Mouse (Mus musculus): ENCODE data around the gene Epb41.

Epb41 gene

GRCm38 (mm10) chr4:131898503-131899179 is 176.5 kb downstream of the Epb41 start:
- peak in 1 of 2 experiments; percentile 62 for DNase-seq (ENCODE audit: low spot score in 2 of 2)

GRCm38 (mm10) chr4:131897787-131898186 is 177.3 kb downstream of the Epb41 start:
- no peak for DNase-seq (ENCODE audit: low spot score in 2 of 2)

- no peak for DNase-seq (ENCODE audit: low spot score in 2 of 2)
Measured at GRCm38 (mm10) chr4:131897109-131897508, 178.0 kb downstream of the Epb41 start.

GRCm38 (mm10) chr4:131890692-131891091 is 184.4 kb downstream of the Epb41 start:
- no peak for DNase-seq (ENCODE audit: low spot score in 2 of 2)

GRCm38 (mm10) chr4:131888564-131888963 is 186.6 kb downstream of the Epb41 start:
- no peak for DNase-seq (ENCODE audit: low spot score in 2 of 2)

GRCm38 (mm10) chr4:131885376-131885775 is 189.7 kb downstream of the Epb41 start:
- DNase-seq (ENCODE audit: low spot score in 2 of 2): peak; percentile 34 to 43

GRCm38 (mm10) chr4:131883571-131883970 is 191.6 kb downstream of the Epb41 start:
- peak in 1 of 2 experiments; percentile 29 for DNase-seq (ENCODE audit: low spot score in 2 of 2)

- no peak for DNase-seq (ENCODE audit: low spot score in 2 of 2)
Measured at GRCm38 (mm10) chr4:131881306-131881705, 193.8 kb downstream of the Epb41 start.

GRCm38 (mm10) chr4:131879692-131880091 is 195.4 kb downstream of the Epb41 start:
- no peak for DNase-seq (ENCODE audit: low spot score in 2 of 2)

- DNase-seq (ENCODE audit: low spot score in 2 of 2): no peak
Measured at GRCm38 (mm10) chr4:131876836-131877235, 198.3 kb downstream of the Epb41 start.

- no peak for DNase-seq (ENCODE audit: low spot score in 2 of 2)
Measured at GRCm38 (mm10) chr4:131875242-131875641, 199.9 kb downstream of the Epb41 start.

GRCm38 (mm10) chr4:131874567-131874966 is 200.6 kb downstream of the Epb41 start:
- DNase-seq (ENCODE audit: low spot score in 2 of 2): no peak

- peak in 1 of 2 experiments; percentile 17 for DNase-seq (ENCODE audit: low spot score in 2 of 2)
Measured at GRCm38 (mm10) chr4:131874169-131874536, 201.0 kb downstream of the Epb41 start.
